Mouse (Mus musculus): ENCODE measurements at regions not wholly inside any gene's neighbourhood (a gene's known extent, or its start where the extent isn't known, plus 50 kb on each side); places are given as distances from the start of the nearest gene placed in this dataset.

GRCm38 (mm10) chr1:190324562-190324961, 154.0 kb upstream of the Prox1 start:
- no peak for DNase-seq
- intact Hi-C loops (cut with DNase I), result no loop called here

GRCm38 (mm10) chr1:190323671-190324070, 153.2 kb upstream of the Prox1 start:
- no peak for DNase-seq
- intact Hi-C loops (cut with DNase I), result no loop called here

GRCm38 (mm10) chr1:190316175-190316574, 145.7 kb upstream of the Prox1 start:
- intact Hi-C loops (cut with DNase I), result no loop called here
- no peak for DNase-seq

- intact Hi-C loops (cut with DNase I), result no loop called here
Observed at GRCm38 (mm10) chr1:190309831-190310230, 139.3 kb upstream of the Prox1 start.

GRCm38 (mm10) chr1:190307751-190308150, 137.2 kb upstream of the Prox1 start:
- intact Hi-C loops (cut with DNase I), result no loop called here
- DNase-seq, result no peak

More at GRCm38 (mm10) chr1:190309831-190310230, 139.3 kb upstream of the Prox1 start:
- no peak for DNase-seq

GRCm38 (mm10) chr1:190297666-190298327, 127.3 kb upstream of the Prox1 start:
- intact Hi-C loops (cut with DNase I), result no loop called here
- DNase-seq, result no peak

- intact Hi-C loops (cut with DNase I), result no loop called here
- no peak for DNase-seq
Observed at GRCm38 (mm10) chr1:190290061-190290460, 119.5 kb upstream of the Prox1 start.

GRCm38 (mm10) chr1:190286481-190287145, 116.1 kb upstream of the Prox1 start:
- intact Hi-C loops (cut with DNase I), result no loop called here
- no peak for DNase-seq

GRCm38 (mm10) chr1:190285636-190286035, 115.1 kb upstream of the Prox1 start:
- DNase-seq, result no peak
- intact Hi-C loops (cut with DNase I), result no loop called here

GRCm38 (mm10) chr1:190285049-190285448, 114.5 kb upstream of the Prox1 start:
- intact Hi-C loops (cut with DNase I), result no loop called here
- peak in 1 of 2 experiments; percentile 3 for DNase-seq

- intact Hi-C loops (cut with DNase I), result no loop called here
- peak in 1 of 2 experiments; percentile 4 for DNase-seq
Observed at GRCm38 (mm10) chr1:190284138-190284537, 113.6 kb upstream of the Prox1 start.

- intact Hi-C loops (cut with DNase I), result no loop called here
- no peak for DNase-seq
Observed at GRCm38 (mm10) chr1:190280081-190280858, 109.8 kb upstream of the Prox1 start.

GRCm38 (mm10) chr1:190274911-190275310, 104.4 kb upstream of the Prox1 start:
- no peak for DNase-seq
- intact Hi-C loops (cut with DNase I), result no loop called here

- DNase-seq, result no peak
- intact Hi-C loops (cut with DNase I), result no loop called here
Observed at GRCm38 (mm10) chr1:190270784-190271385, 100.4 kb upstream of the Prox1 start.

- intact Hi-C loops (cut with DNase I), result no loop called here
Observed at GRCm38 (mm10) chr1:190269181-190269580, 98.7 kb upstream of the Prox1 start.

GRCm38 (mm10) chr1:190265085-190265780, 94.7 kb upstream of the Prox1 start:
- intact Hi-C loops (cut with DNase I), result no loop called here
- DNase-seq, result no peak

More at GRCm38 (mm10) chr1:190269181-190269580, 98.7 kb upstream of the Prox1 start:
- DNase-seq, result no peak

GRCm38 (mm10) chr1:190264501-190264900, 94.0 kb upstream of the Prox1 start:
- intact Hi-C loops (cut with DNase I), result no loop called here

GRCm38 (mm10) chr1:190263620-190264019, 93.1 kb upstream of the Prox1 start:
- DNase-seq, result no peak
- intact Hi-C loops (cut with DNase I), result no loop called here

More at GRCm38 (mm10) chr1:190264501-190264900, 94.0 kb upstream of the Prox1 start:
- no peak for DNase-seq

- intact Hi-C loops (cut with DNase I), result no loop called here
- peak; percentile 17 to 21 for DNase-seq
Observed at GRCm38 (mm10) chr1:190259576-190259975, 89.1 kb upstream of the Prox1 start.

GRCm38 (mm10) chr1:190250574-190251246, 80.2 kb upstream of the Prox1 start:
- DNase-seq, result no peak
- intact Hi-C loops (cut with DNase I), result no loop called here
